Comparison of ENCODE assay signal across 9 mouse cellular contexts in the genomic region with DNA sequence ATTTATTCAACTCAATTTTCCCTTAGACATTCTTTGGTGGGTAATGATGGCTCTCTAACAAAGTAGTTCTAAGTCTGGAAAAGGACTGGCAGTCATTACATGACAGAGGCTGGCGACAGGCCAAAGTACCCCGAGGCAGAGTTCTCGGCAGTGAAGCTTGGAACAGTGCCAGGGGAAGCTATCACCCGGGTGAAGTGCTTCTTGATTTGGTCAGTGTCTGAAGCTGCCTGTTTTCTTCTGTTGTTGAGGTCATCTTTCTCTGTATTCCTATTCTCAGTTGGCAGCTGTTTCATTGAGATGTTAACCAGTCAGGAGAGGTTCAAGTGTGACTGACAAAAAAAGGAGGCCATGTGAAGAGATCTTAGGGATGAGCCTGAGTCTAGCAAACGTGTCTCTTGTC.
DNase-seq lines count a peak whose midpoint lies in the region; ATAC-seq and TF ChIP-seq lines count a peak whose summit lies in the region.
"Had no signal": no experiment of that assay in that cellular context is flagged by ENCODE, and none has a peak within 500 bp of the region (broad histone marks: within the 10 kb centered on the region; RNA-seq: fewer than 3 reads in every experiment).

No protein-coding gene starts in this region.

- no peaks in the 10 kb centered on the region for H3K36me3 ChIP-seq in forebrain, embryonic 12.5 days (replicated peaks)
- no peaks in the 10 kb centered on the region for H3K36me3 ChIP-seq in forebrain, embryonic 10.5 days (replicated peaks)
- no peaks in the 10 kb centered on the region for H3K36me3 ChIP-seq in hindbrain, postnatal 0 days (ENCODE audit: insufficient read depth, low read length)

- WGBS in forebrain, embryonic 12.5 days = 26% methylated on average over 5 of the region's 5 CpGs
- WGBS in forebrain, embryonic 10.5 days = 72% methylated on average over 5 of the region's 5 CpGs
- WGBS in hindbrain, postnatal 0 days = 14% methylated on average over 5 of the region's 5 CpGs

- H3K4me2 ChIP-seq in forebrain, embryonic 12.5 days = no peak overlapping the region
- H3K4me2 ChIP-seq in hindbrain, postnatal 0 days (ENCODE audit: low read depth, low read length) = no peak overlapping the region

- no peak overlapping the region for H3K4me3 ChIP-seq in forebrain, embryonic 12.5 days (replicated peaks)
- no peak overlapping the region for H3K4me3 ChIP-seq in forebrain, embryonic 10.5 days
- no peak overlapping the region for H3K4me3 ChIP-seq in gastrocnemius, adult 2 months
- H3K4me3 ChIP-seq in hindbrain, postnatal 0 days (ENCODE audit: low read length) = no peak overlapping the region
- H3K4me3 ChIP-seq: erythroblast, embryonic 14.5 days had no signal

- H3K27me3 ChIP-seq in forebrain, embryonic 12.5 days = no peaks in the 10 kb centered on the region
- H3K27me3 ChIP-seq in forebrain, embryonic 10.5 days (ENCODE audit: poor library complexity, severe bottlenecking) = no peaks in the 10 kb centered on the region
- H3K27me3 ChIP-seq in hindbrain, postnatal 0 days (ENCODE audit: insufficient read depth, low read length) = no peaks in the 10 kb centered on the region

- intact Hi-C loops in gastrocnemius, adult 2 months (cut with DNase I) = no loop called here

- no peak for TF ChIP-seq CTCF in gastrocnemius, adult 2 months (IDR thresholded peaks at IDR 0.05)
- TF ChIP-seq CTCF in hindbrain, postnatal 0 days (IDR thresholded peaks at IDR 0.05; ENCODE audit: low read depth) = no peak

- peak; percentile 59 for ATAC-seq in forebrain, embryonic 12.5 days (ENCODE audit: low FRiP score)
- ATAC-seq in hindbrain, postnatal 0 days = peak; percentile 79

- peaks cover 19% of the 10 kb centered on the region; the same call in 1 of the 2 replicates for H3K4me1 ChIP-seq in forebrain, embryonic 12.5 days
- peaks cover 10% of the 10 kb centered on the region for H3K4me1 ChIP-seq in forebrain, embryonic 10.5 days
- 0 out of 2 replicates have a peak, but pooled peaks cover 6% of the 10 kb centered on the region for H3K4me1 ChIP-seq in hindbrain, postnatal 0 days (ENCODE audit: insufficient read depth, low read length)

- H3K9me3 ChIP-seq in forebrain, embryonic 12.5 days = no peaks in the 10 kb centered on the region
- no peaks in the 10 kb centered on the region for H3K9me3 ChIP-seq in forebrain, embryonic 10.5 days
- H3K9me3 ChIP-seq in hindbrain, postnatal 0 days (ENCODE audit: low read length) = no peaks in the 10 kb centered on the region

- no peak for DNase-seq in forebrain, embryonic 10.5 days (ENCODE audit: extremely low spot score, low spot score)
- DNase-seq in Muller cell, postnatal 12 days (ENCODE audit: inconsistent ontology term) = peak; percentile 73
- peak; percentile 32 for DNase-seq in gastrocnemius, adult 2 months
- peak; percentile 84 for DNase-seq in hindbrain, postnatal 0 days (ENCODE audit: low spot score)
- DNase-seq in lung, postnatal 14 days = peak; percentile 54
- no peak for DNase-seq in yolk sac, embryonic 10.5 days (ENCODE audit: low spot score)
- DNase-seq in urinary bladder, postnatal 25 days (ENCODE audit: low spot score) = no peak

- no peak overlapping the region for H3K9ac ChIP-seq in forebrain, embryonic 12.5 days
- H3K9ac ChIP-seq in hindbrain, postnatal 0 days (replicated peaks; ENCODE audit: low read length) = no peak overlapping the region

- H3K27ac ChIP-seq in forebrain, embryonic 12.5 days = no peak overlapping the region
- H3K27ac ChIP-seq in forebrain, embryonic 10.5 days = no peak overlapping the region
- peak overlapping the region; percentile 63 for H3K27ac ChIP-seq in gastrocnemius, adult 2 months
- no peak overlapping the region for H3K27ac ChIP-seq in hindbrain, postnatal 0 days

Comparison
In these comparisons a context has a peak if more than half of its experiments do, and no peak if none do; other contexts are left out.
1. DNase-seq: peak in Muller cell, postnatal 12 days (single experiment), gastrocnemius, adult 2 months (single experiment), hindbrain, postnatal 0 days (single experiment) and lung, postnatal 14 days (single experiment); none in forebrain, embryonic 10.5 days (single experiment), yolk sac, embryonic 10.5 days (single experiment) and urinary bladder, postnatal 25 days (single experiment).